In genomic region chr7:79226834-79227486, GRCm38 (mm10) we compare ENCODE assay signal across 18 mouse cellular contexts.
"Had no signal": no experiment of that assay in that cellular context is flagged by ENCODE, and none has a peak within 500 bp of the region (broad histone marks: within the 10 kb centered on the region; RNA-seq: fewer than 3 reads in every experiment).

No protein-coding gene starts in this region.

- H3K4me2 ChIP-seq: limb, embryonic 13.5 days; lung, embryonic 14.5 days; midbrain, embryonic 13.5 days had no signal

- H3K27me3 ChIP-seq: limb, embryonic 13.5 days; midbrain, embryonic 13.5 days had no signal

- H3K9me3 ChIP-seq: limb, embryonic 10.5 days; limb, embryonic 13.5 days; midbrain, embryonic 10.5 days; midbrain, embryonic 13.5 days had no signal

- H3K4me1 ChIP-seq: limb, embryonic 13.5 days; midbrain, embryonic 10.5 days; midbrain, embryonic 13.5 days had no signal

- H3K36me3 ChIP-seq: limb, embryonic 10.5 days; limb, embryonic 13.5 days; midbrain, embryonic 10.5 days; midbrain, embryonic 13.5 days had no signal

- H3K4me3 ChIP-seq: layer of hippocampus, adult 2 months; limb, embryonic 10.5 days; limb, embryonic 13.5 days; megakaryocyte, embryonic 14.5 days; midbrain, embryonic 10.5 days; midbrain, embryonic 13.5 days had no signal

- ATAC-seq: liver, postnatal 0 days; lung, postnatal 0 days; midbrain, embryonic 13.5 days; midbrain, embryonic 16.5 days had no signal

- DNase-seq: kidney, adult 18-20 months; kidney, postnatal 25 days; layer of hippocampus, adult 9-11 months; liver; liver, postnatal 0 days; thymus, adult 18-20 months; thymus, postnatal 36 days had no signal

- H3K27ac ChIP-seq: kidney, postnatal 0 days; layer of hippocampus, adult 2 months; limb, embryonic 10.5 days; limb, embryonic 13.5 days; liver, embryonic 14.5 days; midbrain, embryonic 10.5 days; midbrain, embryonic 13.5 days had no signal

- H3K9ac ChIP-seq: limb, embryonic 13.5 days; liver, embryonic 14.5 days; liver, postnatal 0 days; lung, embryonic 14.5 days; midbrain, embryonic 13.5 days had no signal
